Mouse (Mus musculus): ENCODE measurements around the gene Col4a1. TPM values are rescaled to one million over a fixed set of nuclear protein-coding genes. Genes with fewer than 3 reads are reported as not detected.

Gene Col4a1
- 100 to 1,000 TPM; 108 to 117 TPM for total RNA-seq (2021)
- long read RNA-seq, experiment 1, full-length matches to known transcripts: 29 of 62 reads
- long read RNA-seq, experiment 1, partial matches to known transcripts: 32 of 62 reads
- long read RNA-seq, experiment 1, other reads (novel, unspliced or antisense): 1 of 62 reads
- long read RNA-seq, experiment 2, full-length matches to known transcripts: 25 of 53 reads
- long read RNA-seq, experiment 2, partial matches to known transcripts: 26 of 53 reads
- long read RNA-seq, experiment 2, other reads (novel, unspliced or antisense): 2 of 53 reads

- peak; percentile 67 to 74 for DNase-seq (ENCODE audit: low spot score in 2 of 2)
Measured at GRCm38 (mm10) chr8:11312349-11313175, at the start of gene Col4a1, which contains the start of gene Col4a2. Gene Col4a1 (minus strand): TSS chr8:11312826. Gene Col4a2 (plus strand): TSS chr8:11312805.

GRCm38 (mm10) chr8:11361546-11362277 is 49.1 kb upstream of the Col4a1 start:
- DNase-seq (ENCODE audit: low spot score in 2 of 2): no peak

GRCm38 (mm10) chr8:11359846-11360245 is 47.2 kb upstream of the Col4a1 start:
- DNase-seq (ENCODE audit: low spot score in 2 of 2): no peak

DNA sequence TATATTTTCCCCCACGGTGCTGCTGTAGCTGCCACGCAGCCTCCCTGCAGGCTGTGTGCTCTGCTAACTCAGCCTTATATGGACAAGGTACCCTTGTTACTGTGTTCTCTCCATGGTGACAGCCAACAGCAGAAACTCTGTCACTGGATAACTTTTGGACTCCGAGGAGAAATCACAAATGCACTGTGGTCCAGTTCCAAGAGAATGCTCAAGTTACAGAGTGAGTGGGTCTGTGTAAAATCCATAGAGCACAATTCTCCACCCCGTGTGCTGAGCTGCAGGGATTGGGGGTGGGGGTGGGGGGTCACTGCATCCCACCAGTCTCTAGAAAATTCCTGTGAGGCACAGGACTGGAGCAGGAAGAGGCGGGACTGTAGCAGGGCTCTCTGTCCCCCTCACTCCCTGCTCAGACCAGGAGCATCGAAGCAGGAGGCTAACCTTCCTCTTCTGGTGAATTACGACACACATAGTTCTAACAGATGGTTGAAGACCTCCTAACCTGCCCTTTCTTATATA is 45.4 kb upstream of the Col4a1 start:
- DNase-seq (ENCODE audit: low spot score in 2 of 2): no peak

GRCm38 (mm10) chr8:11356776-11357175 is 44.1 kb upstream of the Col4a1 start:
- no peak for DNase-seq (ENCODE audit: low spot score in 2 of 2)

- no peak for DNase-seq (ENCODE audit: low spot score in 2 of 2)
Measured at GRCm38 (mm10) chr8:11355900-11356299, 43.3 kb upstream of the Col4a1 start.

DNA sequence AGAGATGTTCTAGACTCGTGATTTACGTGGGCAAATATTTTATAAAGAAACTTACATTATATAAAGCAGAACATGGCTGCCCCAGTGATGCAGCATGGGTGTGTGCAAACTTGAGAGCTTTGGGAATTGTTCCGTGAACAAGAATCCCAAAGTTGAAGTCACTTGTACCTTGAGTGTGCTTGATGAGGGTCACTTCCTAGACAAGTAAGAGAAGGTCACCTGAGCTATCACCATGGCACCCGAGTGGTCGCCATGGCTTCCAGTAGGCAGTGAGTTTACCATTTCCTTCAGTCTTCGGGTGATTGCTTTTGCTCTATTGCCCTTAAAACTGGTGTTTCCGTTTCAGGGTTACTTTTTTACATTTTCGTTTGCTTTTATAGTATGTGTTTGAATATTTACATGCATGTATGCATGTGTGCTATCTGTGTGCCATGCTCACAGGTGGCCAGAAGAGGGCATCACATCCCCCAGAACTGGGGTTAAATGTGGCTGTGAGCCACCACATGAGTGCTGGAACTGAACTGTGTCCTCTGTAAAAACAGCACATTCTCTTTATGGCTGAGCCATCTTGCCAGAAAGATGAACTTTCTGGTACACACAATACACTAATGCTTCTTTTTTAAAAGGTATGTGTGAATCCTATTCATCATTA is 42.3 kb upstream of the Col4a1 start:
- no peak for DNase-seq (ENCODE audit: low spot score in 2 of 2)

DNA sequence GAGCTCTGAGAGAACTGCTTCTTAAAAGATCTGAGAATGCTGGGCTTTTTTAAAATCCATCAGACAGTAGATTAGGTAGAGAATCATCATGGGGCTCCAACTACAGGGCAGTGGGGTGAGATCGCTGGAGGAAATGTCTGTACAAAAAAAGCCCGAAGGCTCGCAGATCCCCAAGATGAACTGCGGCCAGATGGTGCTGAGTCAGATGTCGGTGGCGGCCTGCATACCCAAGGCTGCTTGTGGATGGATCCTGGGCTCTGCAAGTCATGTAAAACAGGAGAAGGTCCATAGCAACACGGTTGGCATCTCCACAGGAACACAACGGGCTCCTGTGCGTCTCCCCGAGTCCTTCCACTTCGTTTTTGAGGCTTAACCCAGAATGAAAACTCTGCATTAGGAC is 39.9 kb upstream of the Col4a1 start:
- DNase-seq (ENCODE audit: low spot score in 2 of 2): no peak

- DNase-seq (ENCODE audit: low spot score in 2 of 2): no peak
Measured at GRCm38 (mm10) chr8:11351355-11351754, 38.7 kb upstream of the Col4a1 start.

DNA sequence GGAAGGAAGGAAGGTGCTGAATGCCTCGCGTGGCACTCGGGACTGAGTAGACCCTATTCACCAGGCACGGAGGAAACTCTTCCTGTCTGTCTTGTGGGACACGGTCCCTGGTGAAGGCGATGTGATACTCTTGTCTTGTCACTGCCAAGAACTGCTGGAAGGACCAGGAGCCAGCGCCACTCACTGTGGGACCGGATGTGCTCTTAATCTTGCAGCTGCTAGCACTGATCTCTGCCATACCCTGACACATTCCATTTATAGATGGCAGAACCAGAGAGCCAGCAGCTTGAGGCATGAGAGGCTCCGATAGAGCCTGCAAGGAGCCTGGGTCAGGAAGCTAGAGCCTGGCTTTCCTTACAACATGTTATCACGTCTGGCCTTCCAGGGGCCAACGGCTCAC is 36.0 kb upstream of the Col4a1 start:
- DNase-seq (ENCODE audit: low spot score in 2 of 2): no peak

- DNase-seq (ENCODE audit: low spot score in 2 of 2): no peak
Measured at GRCm38 (mm10) chr8:11347699-11348098, 35.1 kb upstream of the Col4a1 start.

DNA sequence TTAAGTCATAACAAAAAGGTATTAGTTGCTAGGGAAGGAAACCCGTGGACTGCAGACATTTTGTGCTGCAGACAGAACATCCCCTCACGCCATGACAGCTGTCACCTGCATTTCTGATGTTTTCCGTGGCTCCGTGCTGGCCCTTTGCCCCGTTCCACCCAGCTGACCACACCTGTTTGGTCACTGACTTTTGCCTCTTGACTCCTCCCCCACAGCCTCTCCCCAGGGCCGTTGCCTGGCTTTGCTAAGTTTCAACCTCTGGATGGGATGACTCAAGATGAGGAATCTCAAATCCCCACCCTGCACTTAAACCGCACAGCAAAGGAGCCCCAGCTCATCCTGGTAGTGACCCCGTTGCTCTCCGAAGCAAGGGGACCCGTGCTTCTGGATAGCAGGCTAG is 33.6 kb upstream of the Col4a1 start:
- DNase-seq (ENCODE audit: low spot score in 2 of 2): no peak

DNA sequence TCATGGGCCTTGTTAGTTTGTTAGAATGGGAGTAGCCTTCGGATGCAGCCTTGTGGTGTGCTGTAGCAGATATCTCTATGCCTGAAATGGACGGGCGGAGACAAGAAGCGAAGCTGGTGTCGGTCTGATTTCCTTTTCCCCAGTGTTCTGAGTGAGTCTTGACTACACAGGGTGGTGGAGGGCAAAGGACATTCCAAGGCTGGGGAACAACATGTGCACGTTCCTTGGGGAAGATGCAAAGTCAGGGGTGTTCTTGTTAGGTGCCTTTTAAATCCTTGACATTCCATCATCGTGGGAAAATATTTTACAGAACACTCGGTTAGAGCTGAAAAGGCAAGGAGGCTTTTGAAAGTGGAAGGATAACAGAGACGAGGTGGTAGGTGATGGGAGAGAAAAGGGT is 31.8 kb upstream of the Col4a1 start:
- no peak for DNase-seq (ENCODE audit: low spot score in 2 of 2)

DNA sequence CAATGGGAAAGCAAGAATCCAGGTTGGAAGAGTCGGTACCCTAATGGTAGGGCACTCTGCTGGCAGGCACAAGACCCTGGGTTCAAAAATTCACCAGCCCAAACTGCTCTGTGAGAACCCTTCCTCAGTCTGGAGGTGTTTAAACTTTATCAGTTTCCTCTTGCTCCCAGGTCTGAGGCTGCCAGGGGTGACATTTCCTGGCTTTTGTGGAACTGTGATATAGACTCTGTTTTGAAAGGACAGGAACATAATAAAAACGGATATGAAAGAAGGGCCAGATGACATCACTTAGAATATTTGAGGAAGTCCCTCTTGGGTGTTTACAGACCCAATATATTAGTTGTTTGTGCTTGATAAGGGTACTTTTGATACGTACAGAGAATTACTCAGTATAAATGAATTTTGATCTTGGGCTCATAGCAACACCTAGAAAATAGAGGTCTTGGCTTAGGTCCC is 28.5 kb upstream of the Col4a1 start:
- no peak for DNase-seq (ENCODE audit: low spot score in 2 of 2)

DNA sequence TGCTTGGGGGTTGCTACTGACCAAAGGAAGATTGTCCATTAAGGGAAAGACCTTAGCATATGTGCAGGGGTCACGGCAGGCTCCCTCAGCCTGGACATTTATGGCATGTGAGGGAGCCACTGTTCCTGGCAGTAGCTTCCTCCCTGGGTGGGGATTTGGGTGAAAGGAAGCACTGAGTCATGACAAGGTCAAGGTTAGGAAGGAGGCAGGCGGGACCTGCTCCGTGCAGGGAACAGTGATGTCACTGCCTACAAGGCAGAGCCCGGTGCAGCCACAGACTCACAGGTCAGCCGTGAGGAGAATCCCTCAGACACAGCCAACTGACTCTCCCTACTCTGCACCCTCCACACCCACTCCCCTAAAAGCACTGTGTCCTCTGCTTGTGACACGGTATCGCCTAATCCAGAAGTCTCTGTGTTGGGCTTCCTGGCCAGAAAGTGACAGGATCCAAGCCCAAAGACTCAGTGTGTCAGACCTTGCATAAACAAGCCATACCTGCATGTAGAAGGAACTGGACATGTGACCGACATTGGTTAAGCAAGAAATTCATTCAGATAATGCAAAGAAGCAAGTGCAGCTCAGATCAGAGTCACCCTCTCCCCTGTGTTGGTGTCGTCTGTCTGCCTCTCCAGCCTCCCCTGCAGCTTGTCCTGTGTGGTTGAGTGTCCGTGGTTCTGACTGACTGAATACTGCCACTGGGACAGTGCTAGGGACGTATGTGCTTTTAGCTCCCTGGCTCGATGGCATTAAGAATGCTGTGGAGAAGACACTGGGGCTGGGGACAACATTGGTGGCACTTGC is 27.9 kb upstream of the Col4a1 start:
- DNase-seq (ENCODE audit: low spot score in 2 of 2): no peak

DNA sequence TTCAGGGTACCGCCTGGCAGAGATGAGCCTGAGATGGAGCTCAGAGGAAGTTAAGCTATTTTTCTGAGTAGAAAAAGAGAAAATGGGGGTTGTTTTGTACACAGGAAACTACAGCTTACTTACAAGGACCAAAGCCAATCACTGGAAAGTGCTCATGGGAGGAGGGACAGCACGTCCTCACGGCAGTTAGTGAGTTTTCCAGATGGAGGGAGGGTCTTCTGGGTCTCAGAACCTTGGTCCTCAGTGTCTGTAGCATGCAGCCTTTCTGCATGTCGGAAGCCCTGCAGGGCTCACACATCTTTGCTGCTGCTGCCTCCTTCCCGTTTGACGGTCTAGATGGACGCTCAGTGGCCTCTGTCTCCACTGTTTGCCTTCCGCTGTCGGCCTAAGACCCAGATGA is 25.9 kb upstream of the Col4a1 start:
- no peak for DNase-seq (ENCODE audit: low spot score in 2 of 2)

- DNase-seq (ENCODE audit: low spot score in 2 of 2): no peak
Measured at GRCm38 (mm10) chr8:11337642-11338041, 25.0 kb upstream of the Col4a1 start.

GRCm38 (mm10) chr8:11336346-11336745 is 23.7 kb upstream of the Col4a1 start:
- DNase-seq (ENCODE audit: low spot score in 2 of 2): peak in 1 of 2 experiments; percentile 57

GRCm38 (mm10) chr8:11335238-11335637 is 22.6 kb upstream of the Col4a1 start:
- DNase-seq (ENCODE audit: low spot score in 2 of 2): no peak

- DNase-seq (ENCODE audit: low spot score in 2 of 2): no peak
Measured at GRCm38 (mm10) chr8:11334493-11334892, 21.9 kb upstream of the Col4a1 start.
